6 mouse cellular contexts compared by ENCODE assay signal in genomic region chr7:39650483-39651102, GRCm38 (mm10).
"Had no signal": no experiment of that assay in that cellular context is flagged by ENCODE, and none has a peak within 500 bp of the region (broad histone marks: within the 10 kb centered on the region; RNA-seq: fewer than 3 reads in every experiment).

No protein-coding gene starts in this region.

- ATAC-seq: lung, postnatal 0 days; midbrain, embryonic 15.5 days had no signal

- DNase-seq: kidney, postnatal 14 days; lung, adult 2 months; lung, postnatal 36 days; thymus, postnatal 4 days had no signal
